7 mouse cellular contexts compared by ENCODE assay signal in genomic region chr17:17837426-17837825, GRCm38 (mm10). TPM values are rescaled to one million over a fixed set of nuclear protein-coding genes. Genes with fewer than 3 reads are reported as not detected.
A peak's percentile ranks its signal among the peaks of the same experiment; 100 is the strongest.
DNase-seq lines count a peak whose midpoint lies in the region; ATAC-seq lines count a peak whose summit lies in the region.

No protein-coding gene starts in this region.

- ATAC-seq in megakaryocyte, adult 5-6 weeks (ENCODE audit: poor library complexity, severe bottlenecking): no peak
- no peak for ATAC-seq in forebrain, embryonic 15.5 days (replicated peaks)
- ATAC-seq in limb, embryonic 13.5 days (ENCODE audit: low FRiP score, low read depth): no peak
- ATAC-seq in neural tube, embryonic 14.5 days (ENCODE audit: low read depth): peak; percentile 0

- H3K27ac ChIP-seq in forebrain, embryonic 15.5 days (replicated peaks): peak overlapping the region; percentile 82
- peak overlapping the region; percentile 90 for H3K27ac ChIP-seq in limb, embryonic 13.5 days
- H3K27ac ChIP-seq in neural tube, embryonic 14.5 days (ENCODE audit: low read depth, low read length): peak overlapping the region; percentile 78

- H3K36me3 ChIP-seq in megakaryocyte, embryonic 14.5 days (replicated peaks; ENCODE audit: low read length): peaks cover 25% of the 10 kb centered on the region
- H3K36me3 ChIP-seq in forebrain, embryonic 15.5 days: peaks cover 27% of the 10 kb centered on the region
- H3K36me3 ChIP-seq in limb, embryonic 13.5 days: peaks cover 78% of the 10 kb centered on the region
- peaks cover 10% of the 10 kb centered on the region; the same call in 1 of the 2 replicates for H3K36me3 ChIP-seq in neural tube, embryonic 14.5 days (ENCODE audit: control insufficient read depth, insufficient read depth, low read length)

- no peaks in the 10 kb centered on the region for H3K9me3 ChIP-seq in megakaryocyte, embryonic 14.5 days
- no peaks in the 10 kb centered on the region for H3K9me3 ChIP-seq in forebrain, embryonic 15.5 days
- H3K9me3 ChIP-seq in limb, embryonic 13.5 days: no peaks in the 10 kb centered on the region
- H3K9me3 ChIP-seq in neural tube, embryonic 14.5 days (ENCODE audit: control insufficient read depth, low read length): no peaks in the 10 kb centered on the region

- H3K4me2 ChIP-seq in forebrain, embryonic 15.5 days (replicated peaks): peak overlapping the region; percentile 66
- peak overlapping the region; percentile 68 for H3K4me2 ChIP-seq in limb, embryonic 13.5 days (replicated peaks)
- peak overlapping the region; percentile 79 for H3K4me2 ChIP-seq in neural tube, embryonic 14.5 days (ENCODE audit: low read depth, low read length)

- H3K9ac ChIP-seq in forebrain, embryonic 15.5 days (replicated peaks): peak overlapping the region; percentile 56
- peak overlapping the region; percentile 65 for H3K9ac ChIP-seq in limb, embryonic 13.5 days
- peak overlapping the region; percentile 58 for H3K9ac ChIP-seq in neural tube, embryonic 14.5 days (replicated peaks; ENCODE audit: low read depth, low read length)

- H3K27me3 ChIP-seq in megakaryocyte, embryonic 14.5 days (replicated peaks): no peaks in the 10 kb centered on the region
- no peaks in the 10 kb centered on the region for H3K27me3 ChIP-seq in forebrain, embryonic 15.5 days
- no peaks in the 10 kb centered on the region for H3K27me3 ChIP-seq in limb, embryonic 13.5 days
- no peaks in the 10 kb centered on the region for H3K27me3 ChIP-seq in neural tube, embryonic 14.5 days (ENCODE audit: control insufficient read depth, insufficient read depth, low read length)

- peaks cover 26% of the 10 kb centered on the region for H3K4me1 ChIP-seq in megakaryocyte, embryonic 14.5 days
- H3K4me1 ChIP-seq in forebrain, embryonic 15.5 days: peaks cover 62% of the 10 kb centered on the region
- H3K4me1 ChIP-seq in limb, embryonic 13.5 days: peaks cover 62% of the 10 kb centered on the region
- H3K4me1 ChIP-seq in neural tube, embryonic 14.5 days (ENCODE audit: control insufficient read depth, insufficient read depth, low read length): peaks cover 36% of the 10 kb centered on the region

- peak overlapping the region; percentile 94 for H3K4me3 ChIP-seq in megakaryocyte, embryonic 14.5 days (replicated peaks)
- peak overlapping the region; percentile 49 for H3K4me3 ChIP-seq in forebrain, embryonic 15.5 days
- H3K4me3 ChIP-seq in limb, embryonic 13.5 days: peak overlapping the region; percentile 43
- peak overlapping the region; percentile 35 for H3K4me3 ChIP-seq in neural tube, embryonic 14.5 days (ENCODE audit: low read depth, low read length)

- intact Hi-C loops in left cerebral cortex, postnatal 25 days (cut with DNase I): no loop called here

- WGBS in forebrain, embryonic 15.5 days: 8% methylated on average over 13 of the region's 13 CpGs
- 8% methylated on average over 13 of the region's 13 CpGs for WGBS in limb, embryonic 13.5 days
- WGBS in neural tube, embryonic 14.5 days: 8% methylated on average over 13 of the region's 13 CpGs

- DNase-seq in cerebellum, postnatal 10 days: peak; percentile 48 to 57
- no peak for DNase-seq in left cerebral cortex, postnatal 25 days (ENCODE audit: low spot score in 2 of 2)

RNA-seq across cellular contexts. Expression of gene Spaca6, which starts 10.5 kb away (rescaled TPM):
- polyA plus RNA-seq in megakaryocyte, embryonic 14.5 days (2012; ENCODE audit: insufficient read depth, low replicate concordance): 5.5 TPM in 1 of 2 replicates, not detected in the other
- 7.5 and 10.1 TPM in 2 replicates for total RNA-seq in megakaryocyte, adult 5-6 weeks (2015)
- total RNA-seq in megakaryocyte, adult 5-6 weeks (2017): 1.9 TPM in 1 of 2 replicates, not detected in the other
- 26.8 and 27.1 TPM in 2 replicates for polyA plus RNA-seq in forebrain, embryonic 15.5 days (2015; fragmentation: Nextera tagmentation; extraction: Ambion mirVana)
- 56.0 and 59.7 TPM in 2 replicates for polyA plus RNA-seq in limb, embryonic 13.5 days (2015; fragmentation: Nextera tagmentation; extraction: Ambion mirVana)
- 21.4 and 29.1 TPM in 2 replicates for polyA plus RNA-seq in neural tube, embryonic 14.5 days (2014; fragmentation: Nextera tagmentation; extraction: Ambion mirVana)
- total RNA-seq in left cerebral cortex, postnatal 25 days (2021): 10 to 100 TPM; 68.8 to 86.7 TPM

RNA-seq across cellular contexts. Expression of gene Has1, which starts 17.6 kb away (rescaled TPM):
- polyA plus RNA-seq in megakaryocyte, embryonic 14.5 days (2012; ENCODE audit: insufficient read depth, low replicate concordance): not detected in 2 replicates
- not detected in 2 replicates for total RNA-seq in megakaryocyte, adult 5-6 weeks (2015)
- total RNA-seq in megakaryocyte, adult 5-6 weeks (2017): not detected in 2 replicates
- polyA plus RNA-seq in forebrain, embryonic 15.5 days (2015; fragmentation: Nextera tagmentation; extraction: Ambion mirVana): 0.64 and 0.71 TPM in 2 replicates
- 1.5 and 1.7 TPM in 2 replicates for polyA plus RNA-seq in limb, embryonic 13.5 days (2015; fragmentation: Nextera tagmentation; extraction: Ambion mirVana)
- 0.93 and 1.7 TPM in 2 replicates for polyA plus RNA-seq in neural tube, embryonic 14.5 days (2014; fragmentation: Nextera tagmentation; extraction: Ambion mirVana)
- under 1 TPM; 0.53 to 0.62 TPM for total RNA-seq in left cerebral cortex, postnatal 25 days (2021)

RNA-seq across cellular contexts. Expression of gene Fpr1, which starts 46.3 kb away (rescaled TPM):
- 0.76 TPM in 1 of 2 replicates, not detected in the other for polyA plus RNA-seq in megakaryocyte, embryonic 14.5 days (2012; ENCODE audit: insufficient read depth, low replicate concordance)
- 65.4 and 74.3 TPM in 2 replicates for total RNA-seq in megakaryocyte, adult 5-6 weeks (2015)
- 53.9 and 57.5 TPM in 2 replicates for total RNA-seq in megakaryocyte, adult 5-6 weeks (2017)
- polyA plus RNA-seq in forebrain, embryonic 15.5 days (2015; fragmentation: Nextera tagmentation; extraction: Ambion mirVana): not detected in 2 replicates
- polyA plus RNA-seq in limb, embryonic 13.5 days (2015; fragmentation: Nextera tagmentation; extraction: Ambion mirVana): not detected in 2 replicates
- polyA plus RNA-seq in neural tube, embryonic 14.5 days (2014; fragmentation: Nextera tagmentation; extraction: Ambion mirVana): 0.15 and 0.21 TPM in 2 replicates
- not detected for total RNA-seq in left cerebral cortex, postnatal 25 days (2021)

RNA-seq across cellular contexts. Expression of gene Fpr2, which starts 50.2 kb away (rescaled TPM):
- 1.1 TPM in 1 of 2 replicates, not detected in the other for polyA plus RNA-seq in megakaryocyte, embryonic 14.5 days (2012; ENCODE audit: insufficient read depth, low replicate concordance)
- total RNA-seq in megakaryocyte, adult 5-6 weeks (2015): 335 and 343 TPM in 2 replicates
- 80.8 and 91.0 TPM in 2 replicates for total RNA-seq in megakaryocyte, adult 5-6 weeks (2017)
- not detected in 2 replicates for polyA plus RNA-seq in forebrain, embryonic 15.5 days (2015; fragmentation: Nextera tagmentation; extraction: Ambion mirVana)
- polyA plus RNA-seq in limb, embryonic 13.5 days (2015; fragmentation: Nextera tagmentation; extraction: Ambion mirVana): not detected in 2 replicates
- not detected in 2 replicates for polyA plus RNA-seq in neural tube, embryonic 14.5 days (2014; fragmentation: Nextera tagmentation; extraction: Ambion mirVana)
- total RNA-seq in left cerebral cortex, postnatal 25 days (2021): not detected

RNA-seq across cellular contexts. Expression of gene Fpr3, which starts 50.2 kb away (rescaled TPM):
- polyA plus RNA-seq in megakaryocyte, embryonic 14.5 days (2012; ENCODE audit: insufficient read depth, low replicate concordance): not detected in 2 replicates
- not detected in 2 replicates for total RNA-seq in megakaryocyte, adult 5-6 weeks (2015)
- not detected in 2 replicates for total RNA-seq in megakaryocyte, adult 5-6 weeks (2017)
- polyA plus RNA-seq in forebrain, embryonic 15.5 days (2015; fragmentation: Nextera tagmentation; extraction: Ambion mirVana): not detected in 2 replicates
- not detected in 2 replicates for polyA plus RNA-seq in limb, embryonic 13.5 days (2015; fragmentation: Nextera tagmentation; extraction: Ambion mirVana)
- polyA plus RNA-seq in neural tube, embryonic 14.5 days (2014; fragmentation: Nextera tagmentation; extraction: Ambion mirVana): not detected in 2 replicates
- total RNA-seq in left cerebral cortex, postnatal 25 days (2021): not detected

Comparison
In these comparisons a context has a peak if more than half of its experiments do, and no peak if none do; other contexts are left out.
1. H3K4me3 ChIP-seq: peak in every context shown above with its lines; median percentile 94 in megakaryocyte, embryonic 14.5 days; 49 in forebrain, embryonic 15.5 days; 43 in limb, embryonic 13.5 days; 35 in neural tube, embryonic 14.5 days.
2. DNase-seq: peak in cerebellum, postnatal 10 days (2 of 2); none in left cerebral cortex, postnatal 25 days (0 of 2).
3. Peak in every context shown above with its lines, with median percentiles within 50 percentile points of each other: H3K27ac ChIP-seq, H3K4me2 ChIP-seq and H3K9ac ChIP-seq.